13 mouse cellular contexts compared by ENCODE assay signal in genomic region chr3:92083042-92083441, GRCm38 (mm10). TPM values are rescaled to one million over a fixed set of nuclear protein-coding genes. Genes with fewer than 3 reads are reported as not detected.
DNase-seq lines count a peak whose midpoint lies in the region; ATAC-seq lines count a peak whose summit lies in the region.
"Had no signal": no experiment of that assay in that cellular context is flagged by ENCODE, and none has a peak within 500 bp of the region (broad histone marks: within the 10 kb centered on the region; RNA-seq: fewer than 3 reads in every experiment).

Gene Lor (minus strand): TSS chr3:92083142.

- H3K36me3 ChIP-seq in heart, embryonic 16.5 days (ENCODE audit: control insufficient read depth, insufficient read depth) = no peaks in the 10 kb centered on the region
- no peaks in the 10 kb centered on the region for H3K36me3 ChIP-seq in embryonic facial prominence, embryonic 11.5 days (replicated peaks; ENCODE audit: control insufficient read depth, insufficient read depth, low read depth, low read length)
- no peaks in the 10 kb centered on the region for H3K36me3 ChIP-seq in hindbrain, embryonic 11.5 days (ENCODE audit: control insufficient read depth, insufficient read depth, low read length)
- no peaks in the 10 kb centered on the region for H3K36me3 ChIP-seq in midbrain, embryonic 12.5 days

- ATAC-seq in heart, embryonic 16.5 days (replicated peaks; ENCODE audit: extremely low read depth, insufficient read depth, low FRiP score) = no peak
- ATAC-seq in embryonic facial prominence, embryonic 11.5 days (replicated peaks; ENCODE audit: insufficient number of reproducible peaks, low FRiP score, low TSS enrichment, low read depth) = no peak
- no peak for ATAC-seq in hindbrain, embryonic 11.5 days (ENCODE audit: low FRiP score)
- ATAC-seq in midbrain, embryonic 12.5 days (ENCODE audit: low FRiP score, low read depth) = no peak
- ATAC-seq: activated CD4-positive, CD25-positive, alpha-beta regulatory T cell, adult 4 months had no signal

- peaks cover 27% of the 10 kb centered on the region for H3K27me3 ChIP-seq in heart, embryonic 16.5 days (ENCODE audit: control insufficient read depth, insufficient read depth, low read length)
- H3K27me3 ChIP-seq in embryonic facial prominence, embryonic 11.5 days (ENCODE audit: control insufficient read depth, insufficient read depth, low read length) = peaks cover 12% of the 10 kb centered on the region
- peaks cover 12% of the 10 kb centered on the region; the same call in 1 of the 2 replicates for H3K27me3 ChIP-seq in hindbrain, embryonic 11.5 days (ENCODE audit: control insufficient read depth, insufficient read depth, low read length)
- peaks cover 34% of the 10 kb centered on the region for H3K27me3 ChIP-seq in midbrain, embryonic 12.5 days

- no peak for DNase-seq in heart, adult 8-10 months (ENCODE audit: low spot score)
- DNase-seq in embryonic facial prominence, embryonic 11.5 days (ENCODE audit: low spot score) = no peak
- no peak for DNase-seq in hindbrain, embryonic 11.5 days (ENCODE audit: low spot score)
- DNase-seq in spleen, adult 18-20 months = no peak
- DNase-seq in layer of hippocampus, adult 8-10 months (ENCODE audit: low spot score in 2 of 2) = no peak
- DNase-seq in cerebellum, adult 11-12 months = no peak
- DNase-seq: cerebellum, adult 9-11 months; gastrocnemius, postnatal 10 days; layer of hippocampus, postnatal 36 days had no signal

- H3K9ac ChIP-seq in heart, embryonic 16.5 days (ENCODE audit: low read length) = no peak within 1 kb of the TSS
- no peak within 1 kb of the TSS for H3K9ac ChIP-seq in embryonic facial prominence, embryonic 11.5 days (replicated peaks; ENCODE audit: low read length)
- no peak within 1 kb of the TSS for H3K9ac ChIP-seq in hindbrain, embryonic 11.5 days (ENCODE audit: low read depth, low read length)
- no peak within 1 kb of the TSS for H3K9ac ChIP-seq in midbrain, embryonic 12.5 days (replicated peaks)

- 83% methylated on average over 2 of the region's 2 CpGs for WGBS in heart, embryonic 16.5 days
- WGBS in embryonic facial prominence, embryonic 11.5 days = 78% methylated on average over 2 of the region's 2 CpGs
- 89% methylated on average over 2 of the region's 2 CpGs for WGBS in hindbrain, embryonic 11.5 days
- WGBS in midbrain, embryonic 12.5 days = 87% methylated on average over 2 of the region's 2 CpGs

- H3K4me2 ChIP-seq in heart, embryonic 16.5 days (ENCODE audit: low read depth, low read length) = peak within 1 kb of the TSS; percentile 98
- H3K4me2 ChIP-seq in embryonic facial prominence, embryonic 11.5 days (ENCODE audit: low read depth, low read length) = peak within 1 kb of the TSS; percentile 96; the same call in 1 of the 2 replicates
- peak within 1 kb of the TSS; percentile 95; the same call in 1 of the 2 replicates for H3K4me2 ChIP-seq in hindbrain, embryonic 11.5 days (replicated peaks; ENCODE audit: low read depth, low read length)
- H3K4me2 ChIP-seq in midbrain, embryonic 12.5 days (replicated peaks) = peak within 1 kb of the TSS; percentile 92

- H3K27ac ChIP-seq in heart, embryonic 16.5 days (ENCODE audit: low read length) = no peak within 1 kb of the TSS
- no peak within 1 kb of the TSS for H3K27ac ChIP-seq in embryonic facial prominence, embryonic 11.5 days (replicated peaks; ENCODE audit: low read depth, low read length)
- H3K27ac ChIP-seq in hindbrain, embryonic 11.5 days (ENCODE audit: low read depth, low read length) = no peak within 1 kb of the TSS
- peak within 1 kb of the TSS; percentile 91; the same call in 1 of the 2 replicates for H3K27ac ChIP-seq in midbrain, embryonic 12.5 days (replicated peaks)

- no peaks in the 10 kb centered on the region for H3K4me1 ChIP-seq in heart, embryonic 16.5 days (ENCODE audit: control insufficient read depth, insufficient read depth, low read length)
- H3K4me1 ChIP-seq in embryonic facial prominence, embryonic 11.5 days (ENCODE audit: control insufficient read depth, insufficient read depth, low read length) = no peaks in the 10 kb centered on the region
- no peaks in the 10 kb centered on the region for H3K4me1 ChIP-seq in hindbrain, embryonic 11.5 days (replicated peaks; ENCODE audit: control insufficient read depth, insufficient read depth, low read length)
- peaks cover 6% of the 10 kb centered on the region; the same call in 1 of the 2 replicates for H3K4me1 ChIP-seq in midbrain, embryonic 12.5 days

- no peaks in the 10 kb centered on the region for H3K9me3 ChIP-seq in heart, embryonic 16.5 days (replicated peaks; ENCODE audit: control insufficient read depth, low read length)
- no peaks in the 10 kb centered on the region for H3K9me3 ChIP-seq in embryonic facial prominence, embryonic 11.5 days (replicated peaks; ENCODE audit: control insufficient read depth, low read length)
- no peaks in the 10 kb centered on the region for H3K9me3 ChIP-seq in hindbrain, embryonic 11.5 days (ENCODE audit: control insufficient read depth, low read length)
- H3K9me3 ChIP-seq in midbrain, embryonic 12.5 days = no peaks in the 10 kb centered on the region

- H3K4me3 ChIP-seq in heart, embryonic 16.5 days (ENCODE audit: low read length) = peak within 1 kb of the TSS; percentile 78; the same call in 1 of the 2 replicates
- no peak within 1 kb of the TSS; the same call in 1 of the 2 replicates for H3K4me3 ChIP-seq in embryonic facial prominence, embryonic 11.5 days (ENCODE audit: low read depth, low read length)
- peak within 1 kb of the TSS; percentile 67; the same call in 1 of the 2 replicates for H3K4me3 ChIP-seq in hindbrain, embryonic 11.5 days (ENCODE audit: low read depth, low read length)
- peak within 1 kb of the TSS; percentile 79 for H3K4me3 ChIP-seq in midbrain, embryonic 12.5 days

RNA-seq across cellular contexts. Expression of gene Lor, which starts in this region (rescaled TPM):
- 0.13 and 0.29 TPM in 2 replicates for polyA plus RNA-seq in heart, embryonic 16.5 days (2015; fragmentation: Nextera tagmentation; extraction: Ambion mirVana)
- total RNA-seq in heart, adult 8-10 months (2022) = not detected
- 0.31 and 0.69 TPM in 2 replicates for polyA plus RNA-seq in embryonic facial prominence, embryonic 11.5 days (2014; fragmentation: Nextera tagmentation; extraction: Ambion mirVana)
- 1.4 and 1.6 TPM in 2 replicates for polyA plus RNA-seq in hindbrain, embryonic 11.5 days (2014; fragmentation: Nextera tagmentation; extraction: Ambion mirVana)
- polyA plus RNA-seq in midbrain, embryonic 12.5 days (2016; fragmentation: Nextera tagmentation; extraction: Ambion mirVana) = 2.7 and 3.1 TPM in 2 replicates
- 1 to 10 TPM; 3.6 to 4.8 (median 4.5) TPM for total RNA-seq in layer of hippocampus, adult 8-10 months (2022)
- total RNA-seq: gastrocnemius, postnatal 10 days; monocyte, adult 5-6 weeks had no signal
- polyA plus RNA-seq: activated CD4-positive, CD25-positive, alpha-beta regulatory T cell, adult 4 months had no signal

Comparison
In these comparisons a context has a peak if more than half of its experiments do, and no peak if none do; other contexts are left out.
1. RNA of gene Lor (total RNA-seq): 3.6 to 4.8 TPM in layer of hippocampus, adult 8-10 months; not detected in heart, adult 8-10 months; every median in the first group is over 4 times any median in the second.
2. Peak in every context shown above with its lines, with median percentiles within 50 percentile points of each other: H3K4me2 ChIP-seq.